Mouse (Mus musculus) erythroblast, embryonic 14.5 days (primary cell): ENCODE measurements around the gene Alad.

Experiments used
- GATA1 ChIP-seq: IDR thresholded peaks from 2 replicates; pipeline ENCODE4 v1.6.1; 2012; ENCODE audit warnings: low read length, inconsistent platforms, mixed read lengths
- TAL1 ChIP-seq: IDR thresholded peaks from 3 replicates; pipeline ENCODE4 v1.6.1; 2012; ENCODE audit warnings: low read length, inconsistent platforms, mixed read lengths

GRCm38 (mm10) chr4:62513998-62514506 is 5.7 kb downstream of the Alad start:
- no peak for TF ChIP-seq GATA1
- no peak for TF ChIP-seq TAL1
